Mouse (Mus musculus) intestine, postnatal 0 days (tissue): Measurements from ENCODE around the gene Samd13. TPM values are rescaled to one million over a fixed set of nuclear protein-coding genes. Genes with fewer than 3 reads are reported as not detected.

Source experiments
- ATAC-seq: fragments of 200-750 bp; cut with Nextera tagmentation; 2 replicates; pipeline ENCODE4 v1.8.0; 2017; ENCODE audit warnings: mild to moderate bottlenecking, moderate TSS enrichment, moderate library complexity
- H3K27ac ChIP-seq: fragments of 300-500 bp; sonication (generic); 2 replicates; pipeline ENCODE4 v1.5.1; 2014; ENCODE audit warnings: mild to moderate bottlenecking, low read depth, low read length, moderate library complexity
- H3K27me3 ChIP-seq: fragments of 300-500 bp; sonication (generic); replicated peaks from 2 replicates; pipeline ENCODE4 v1.6.1; 2014; ENCODE audit warnings: low read length, mixed read lengths; ENCODE audit not compliant: control insufficient read depth, insufficient read depth
- H3K36me3 ChIP-seq: fragments of 300-500 bp; sonication (generic); 2 replicates; pipeline ENCODE4 v1.6.1; 2014; ENCODE audit warnings: mild to moderate bottlenecking, moderate library complexity; ENCODE audit not compliant: control insufficient read depth, insufficient read depth
- H3K4me1 ChIP-seq: fragments of 300-500 bp; sonication (generic); replicated peaks from 2 replicates; pipeline ENCODE4 v1.6.1; 2014; ENCODE audit warnings: antibody characterized with exemption, low read length, mixed read lengths; ENCODE audit not compliant: control insufficient read depth, insufficient read depth
- H3K4me2 ChIP-seq: fragments of 300-500 bp; sonication (generic); replicated peaks from 2 replicates; pipeline ENCODE4 v1.6.1; 2014; ENCODE audit warnings: low read depth, mild to moderate bottlenecking, moderate library complexity
- H3K4me3 ChIP-seq: fragments of 300-500 bp; sonication (generic); 2 replicates; pipeline ENCODE4 v1.5.1; 2014; ENCODE audit warnings: low read depth, low read length
- H3K9ac ChIP-seq: fragments of 300-500 bp; sonication (generic); 2 replicates; pipeline ENCODE4 v1.6.1; 2014; ENCODE audit warnings: mild to moderate bottlenecking, low read depth, low read length
- H3K9me3 ChIP-seq: fragments of 300-500 bp; sonication (generic); 2 replicates; pipeline ENCODE4 v1.6.1; 2016; ENCODE audit warnings: mixed run types; ENCODE audit not compliant: control insufficient read depth
- CTCF ChIP-seq: sonication (generic); IDR thresholded peaks from 2 replicates; pipeline ENCODE4 v1.5.1; 2016; ENCODE audit warnings: low read depth, mild to moderate bottlenecking, control low read depth, antibody characterized with exemption, moderate library complexity
- WGBS: fragments of 180-500 bp; shearing (Covaris S2); extraction: QIAGEN DNeasy Blood & Tissue Kit; methylation state at CpG from one replicate; pipeline ENCODE4 v1.1.7; 2014; 5-methylcytosine and 5-hydroxymethylcytosine counted together
- polyA plus RNA-seq: library from polyadenylated mRNA; unstranded; fragments of >200 nt; fragmentation: Nextera tagmentation; extraction: Ambion mirVana; gene quantifications from 2 replicates; pipeline ENCODE4 v1.2.1, GENCODE M21; 2015

The Samd13 gene
- polyA plus RNA-seq, 1 experiment from 2014 or later: 0.07 TPM

DNA sequence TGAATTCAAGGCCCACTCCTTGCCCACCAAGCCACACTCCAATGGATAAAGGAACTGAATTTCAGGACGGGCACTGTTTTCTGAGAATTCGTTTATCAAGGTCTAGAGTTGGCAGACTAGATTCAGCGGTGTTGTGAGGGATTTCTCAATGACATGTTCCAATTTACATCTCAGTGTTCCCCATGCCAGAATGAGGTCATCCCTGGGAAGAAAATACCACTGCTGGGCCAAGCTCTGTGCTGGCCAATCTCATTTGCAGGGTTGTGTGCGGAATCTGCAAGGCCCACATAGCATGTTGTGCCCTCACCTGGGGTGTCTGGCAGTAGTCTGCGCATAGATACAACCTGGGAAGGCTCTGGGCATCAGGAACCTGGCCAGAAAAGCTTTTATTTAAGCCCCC lies 26.1 kb downstream of the Samd13 start:
- Histone ChIP-seq H3K27ac (no peak overlapping the region), H3K9me3 (no peaks in the 10 kb centered on the region), H3K27me3 (no peaks in the 10 kb centered on the region), H3K36me3 (no peaks in the 10 kb centered on the region), H3K4me1 (no peaks in the 10 kb centered on the region), H3K4me3 (no peak overlapping the region), H3K9ac (no peak overlapping the region), H3K4me2 (no peak overlapping the region)
- TF ChIP-seq CTCF: no peak
- no peak for ATAC-seq
- 93% methylated on average over 5 of the region's 5 CpGs for WGBS

DNA sequence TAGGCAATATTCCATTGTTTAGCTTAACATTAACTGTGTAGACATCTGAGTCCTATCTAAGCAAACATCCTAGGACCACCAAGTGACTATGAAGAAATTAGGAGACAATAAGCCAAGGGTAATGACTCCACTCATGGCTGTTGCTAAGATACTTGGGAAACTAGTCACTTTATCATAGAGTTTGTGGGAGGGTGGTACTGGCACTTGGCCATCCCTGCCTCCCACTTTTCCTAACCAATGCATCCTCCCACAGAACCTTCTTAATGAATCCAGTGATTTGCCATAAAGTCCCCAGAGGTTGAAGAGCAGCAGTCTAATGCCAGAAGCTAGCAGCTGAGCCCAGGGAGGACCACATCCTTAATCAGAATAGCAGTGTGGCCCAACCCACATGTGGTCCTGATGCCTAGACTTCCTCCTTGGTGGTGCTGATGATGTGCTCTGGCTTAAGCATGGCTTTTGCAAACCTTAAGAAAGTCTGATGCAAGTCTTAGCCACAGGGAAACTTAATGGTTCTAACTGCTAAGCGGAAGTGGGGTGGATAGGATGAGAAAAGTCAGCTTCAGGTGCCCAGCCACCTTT lies 27.2 kb downstream of the Samd13 start:
- no peak overlapping the region for H3K27ac ChIP-seq
- TF ChIP-seq CTCF: no peak
- no peak overlapping the region for H3K4me2 ChIP-seq
- 94% methylated on average over 1 of the region's 1 CpGs for WGBS
- H3K9ac ChIP-seq: no peak overlapping the region
- H3K36me3 ChIP-seq: no peaks in the 10 kb centered on the region
- H3K4me3 ChIP-seq: no peak overlapping the region
- ATAC-seq: no peak
- H3K9me3 ChIP-seq: no peaks in the 10 kb centered on the region
- no peaks in the 10 kb centered on the region for H3K27me3 ChIP-seq
- no peaks in the 10 kb centered on the region for H3K4me1 ChIP-seq

DNA sequence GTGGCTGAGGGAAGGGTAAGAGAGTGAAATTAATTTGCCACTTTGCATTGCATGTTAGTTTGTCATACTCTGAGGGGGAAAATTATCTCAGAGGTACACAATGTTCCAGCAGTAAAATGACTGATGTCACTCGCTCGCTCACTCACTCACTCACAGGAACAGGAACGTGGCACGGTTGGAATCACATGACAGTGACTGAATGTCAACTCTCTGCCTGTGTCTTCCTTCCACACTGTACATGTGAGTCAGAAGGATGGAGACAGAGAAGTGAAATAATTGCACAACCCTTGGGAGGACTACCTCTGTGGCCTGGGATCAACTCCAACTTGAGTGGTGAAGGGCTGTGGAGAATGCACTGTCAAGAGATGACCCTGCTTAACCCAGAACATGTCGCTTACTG lies 28.0 kb downstream of the Samd13 start:
- H3K36me3 ChIP-seq: no peaks in the 10 kb centered on the region
- no peaks in the 10 kb centered on the region for H3K9me3 ChIP-seq
- no peak overlapping the region for H3K27ac ChIP-seq
- no peak overlapping the region for H3K4me3 ChIP-seq
- no peaks in the 10 kb centered on the region for H3K4me1 ChIP-seq
- 81% methylated on average over 5 of the region's 5 CpGs for WGBS
- no peak overlapping the region for H3K9ac ChIP-seq
- no peaks in the 10 kb centered on the region for H3K27me3 ChIP-seq
- no peak overlapping the region for H3K4me2 ChIP-seq
- ATAC-seq: no peak
- no peak for TF ChIP-seq CTCF

DNA sequence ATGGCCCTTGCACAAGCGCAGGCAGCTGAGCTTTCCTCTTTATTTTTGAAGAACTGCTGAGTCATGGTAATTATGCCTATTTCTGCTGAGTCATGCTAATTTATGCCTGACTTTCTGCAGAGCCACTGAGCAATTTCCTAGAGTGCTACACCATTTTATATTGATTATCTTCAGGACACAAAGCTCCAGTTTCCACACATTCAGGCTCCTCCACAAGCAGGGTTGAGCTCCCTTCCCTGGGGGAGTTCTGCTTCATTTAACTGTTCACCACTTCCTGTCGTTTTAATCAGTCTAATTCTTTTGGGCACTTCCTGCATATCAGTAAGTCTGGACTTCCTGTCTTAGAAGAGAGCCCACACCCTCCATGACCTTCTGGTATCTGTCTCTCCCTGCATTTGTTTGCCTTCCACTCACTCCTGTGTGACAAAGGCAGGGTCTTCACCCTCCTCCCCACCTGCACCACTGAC lies 30.2 kb downstream of the Samd13 start:
- H3K27ac ChIP-seq: no peak overlapping the region
- ATAC-seq: no peak
- no peak overlapping the region for H3K4me2 ChIP-seq
- no peak for TF ChIP-seq CTCF
- H3K9ac ChIP-seq: no peak overlapping the region
- no peaks in the 10 kb centered on the region for H3K27me3 ChIP-seq
- no peak overlapping the region for H3K4me3 ChIP-seq
- 59% methylated on average over 2 of the region's 2 CpGs for WGBS
- no peaks in the 10 kb centered on the region for H3K9me3 ChIP-seq
- H3K4me1 ChIP-seq: no peaks in the 10 kb centered on the region
- no peaks in the 10 kb centered on the region for H3K36me3 ChIP-seq

DNA sequence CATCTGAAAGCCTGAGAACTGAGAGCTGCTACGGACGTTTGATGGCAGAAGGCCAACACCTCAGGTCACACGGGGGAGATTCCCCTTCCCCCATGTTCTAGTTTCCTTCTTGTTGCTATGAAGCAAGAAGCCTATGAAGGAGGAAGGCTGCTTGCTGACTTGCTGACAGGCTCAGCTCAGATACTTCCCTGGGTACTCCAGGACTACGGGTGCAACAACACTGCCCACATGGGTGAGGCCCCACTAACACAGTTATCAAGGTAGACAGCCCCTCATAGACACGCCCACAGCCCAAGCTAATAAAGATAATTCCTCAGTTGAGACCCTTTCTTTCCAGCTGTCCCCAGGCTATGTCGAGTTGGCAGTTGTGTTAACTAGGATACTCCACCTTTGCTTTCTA lies 31.7 kb downstream of the Samd13 start:
- no peaks in the 10 kb centered on the region for H3K36me3 ChIP-seq
- H3K27ac ChIP-seq: no peak overlapping the region
- H3K9ac ChIP-seq: no peak overlapping the region
- H3K4me3 ChIP-seq: no peak overlapping the region
- WGBS: 37% methylated on average over 6 of the region's 6 CpGs
- no peaks in the 10 kb centered on the region for H3K9me3 ChIP-seq
- H3K4me1 ChIP-seq: no peaks in the 10 kb centered on the region
- ATAC-seq: no peak
- TF ChIP-seq CTCF: no peak
- H3K4me2 ChIP-seq: no peak overlapping the region
- no peaks in the 10 kb centered on the region for H3K27me3 ChIP-seq

DNA sequence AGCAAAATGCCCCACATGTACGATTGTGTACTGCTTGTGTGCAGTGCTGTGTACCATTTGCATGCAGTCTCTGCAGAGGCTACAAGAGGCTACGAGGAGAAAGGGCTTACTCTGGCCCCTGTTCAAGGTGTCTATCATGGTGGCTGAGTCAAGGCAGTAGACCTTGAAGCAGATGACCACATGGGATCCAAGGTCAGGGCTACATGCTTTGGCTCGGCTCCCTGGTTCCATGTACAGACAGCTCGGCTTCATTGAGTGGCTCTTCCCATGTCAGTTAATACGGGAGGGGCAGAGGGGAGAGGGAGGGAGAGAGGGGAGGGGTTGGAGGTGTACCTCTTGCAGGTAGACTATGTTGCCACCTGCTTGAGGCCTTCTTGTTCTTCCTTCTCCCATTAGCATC lies 33.0 kb downstream of the Samd13 start:
- no peak for TF ChIP-seq CTCF
- H3K4me3 ChIP-seq: no peak overlapping the region
- H3K9me3 ChIP-seq: no peaks in the 10 kb centered on the region
- no peaks in the 10 kb centered on the region for H3K4me1 ChIP-seq
- no peak overlapping the region for H3K4me2 ChIP-seq
- no peak overlapping the region for H3K27ac ChIP-seq
- H3K9ac ChIP-seq: no peak overlapping the region
- H3K27me3 ChIP-seq: no peaks in the 10 kb centered on the region
- ATAC-seq: no peak
- 92% methylated on average over 5 of the region's 5 CpGs for WGBS
- no peaks in the 10 kb centered on the region for H3K36me3 ChIP-seq

DNA sequence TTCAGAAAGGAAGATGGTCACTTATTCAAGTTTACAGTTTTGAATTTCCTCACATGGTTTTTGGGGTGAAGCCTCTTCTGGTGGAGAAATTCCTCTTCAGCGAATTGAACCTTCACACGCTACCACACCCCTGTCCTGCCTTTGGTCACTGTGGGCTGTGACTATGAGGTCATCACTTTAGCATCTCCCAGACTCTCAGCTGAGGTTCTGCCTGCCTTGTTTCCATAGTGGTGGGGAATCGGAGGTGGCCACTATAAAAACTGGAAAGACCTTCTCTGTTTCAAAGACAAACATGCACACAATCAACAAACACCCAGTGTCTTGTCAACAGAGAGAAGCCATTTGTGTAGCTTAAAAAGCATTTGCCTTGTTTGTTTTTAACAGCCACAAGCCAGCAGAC lies 34.2 kb downstream of the Samd13 start, which contains the start of gene 4930503B20Rik:
Gene 4930503B20Rik, minus strand, starts transcription at position 101 of the 400 bp plus-strand sequence.
- WGBS: 78% methylated on average over 3 of the region's 3 CpGs
- no peak for TF ChIP-seq CTCF
- H3K4me3 ChIP-seq: no peak within 1 kb of the TSS
- H3K27ac ChIP-seq: no peak within 1 kb of the TSS
- no peaks in the 10 kb centered on the region for H3K27me3 ChIP-seq
- H3K9ac ChIP-seq: no peak within 1 kb of the TSS
- no peak within 1 kb of the TSS for H3K4me2 ChIP-seq
- H3K9me3 ChIP-seq: no peaks in the 10 kb centered on the region
- H3K36me3 ChIP-seq: no peaks in the 10 kb centered on the region
- no peak for ATAC-seq
- no peaks in the 10 kb centered on the region for H3K4me1 ChIP-seq
